ENCODE assay signal across 23 mouse cellular contexts in the genomic region with DNA sequence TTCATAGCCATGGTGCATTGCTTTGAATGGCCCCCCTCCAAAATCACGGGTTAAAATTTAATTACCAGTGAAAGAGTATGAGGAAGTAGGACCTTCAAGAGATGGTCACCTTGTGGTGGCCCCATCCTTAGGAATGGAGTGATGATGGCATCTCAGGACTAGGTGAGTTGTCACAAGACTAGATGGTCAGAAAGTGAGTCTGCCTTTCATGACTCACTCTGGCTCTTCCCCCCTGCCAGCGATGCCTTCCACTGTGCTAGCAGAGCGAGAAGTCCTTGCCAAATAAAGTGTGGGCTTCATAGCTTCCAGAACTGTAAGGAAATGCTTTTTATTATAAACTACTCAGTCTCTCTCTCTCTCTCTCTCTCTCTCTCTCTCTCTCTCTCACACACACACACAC.
"Had no signal": no experiment of that assay in that cellular context is flagged by ENCODE, and none has a peak within 500 bp of the region (broad histone marks: within the 10 kb centered on the region; RNA-seq: fewer than 3 reads in every experiment).

No protein-coding gene starts in this region.

- H3K27me3 ChIP-seq: heart, embryonic 13.5 days; heart, embryonic 15.5 days; hindbrain, embryonic 13.5 days; hindbrain, embryonic 15.5 days; limb, embryonic 12.5 days; liver, embryonic 13.5 days; liver, embryonic 15.5 days had no signal

- H3K4me3 ChIP-seq: heart, embryonic 13.5 days; heart, embryonic 15.5 days; hindbrain, embryonic 13.5 days; hindbrain, embryonic 15.5 days; layer of hippocampus, adult 2 months; left cerebral cortex, adult 2 months; limb, embryonic 10.5 days; limb, embryonic 12.5 days; liver, embryonic 13.5 days; liver, embryonic 15.5 days had no signal

- ATAC-seq: hindbrain, postnatal 0 days; intestine, embryonic 16.5 days; liver, postnatal 0 days had no signal

- H3K4me1 ChIP-seq: heart, embryonic 13.5 days; heart, embryonic 15.5 days; hindbrain, embryonic 15.5 days; limb, embryonic 10.5 days; limb, embryonic 12.5 days; liver, embryonic 13.5 days; liver, embryonic 15.5 days had no signal

- H3K27ac ChIP-seq: heart, embryonic 13.5 days; heart, embryonic 15.5 days; hindbrain, embryonic 13.5 days; hindbrain, embryonic 15.5 days; hindbrain, postnatal 0 days; layer of hippocampus, adult 2 months; left cerebral cortex, adult 2 months; limb, embryonic 10.5 days; limb, embryonic 12.5 days; liver, embryonic 13.5 days; liver, embryonic 15.5 days had no signal

- H3K9ac ChIP-seq: heart, embryonic 13.5 days; heart, embryonic 15.5 days; hindbrain, embryonic 13.5 days; hindbrain, embryonic 15.5 days; limb, embryonic 12.5 days; liver, embryonic 13.5 days; liver, embryonic 15.5 days; liver, postnatal 0 days had no signal

- H3K4me2 ChIP-seq: heart, embryonic 11.5 days; heart, embryonic 13.5 days; heart, embryonic 15.5 days; hindbrain, embryonic 13.5 days; hindbrain, embryonic 15.5 days; limb, embryonic 12.5 days; liver, embryonic 11.5 days; liver, embryonic 13.5 days; liver, embryonic 15.5 days had no signal

- H3K9me3 ChIP-seq: heart, embryonic 13.5 days; heart, embryonic 15.5 days; hindbrain, embryonic 13.5 days; hindbrain, embryonic 15.5 days; limb, embryonic 10.5 days; limb, embryonic 12.5 days; liver, embryonic 13.5 days; liver, embryonic 15.5 days had no signal

- DNase-seq: gastrocnemius, postnatal 14 days; gastrocnemius, postnatal 36 days; heart, postnatal 14 days; heart, postnatal 36 days; kidney, adult 11 months; kidney, postnatal 10 days; kidney, postnatal 36 days; liver; liver, embryonic 13.5 days; liver, postnatal 0 days had no signal

- H3K36me3 ChIP-seq: heart, embryonic 13.5 days; heart, embryonic 15.5 days; hindbrain, embryonic 13.5 days; hindbrain, embryonic 15.5 days; limb, embryonic 10.5 days; limb, embryonic 12.5 days; liver, embryonic 13.5 days; liver, embryonic 15.5 days had no signal
